Mouse (Mus musculus) brown adipose tissue, adult 24 weeks (tissue): ENCODE data around the gene Scnn1b. TPM values are rescaled to one million over a fixed set of nuclear protein-coding genes. Genes with fewer than 3 reads are reported as not detected.

Experiments used
- polyA plus RNA-seq: library from polyadenylated mRNA; stranded (reverse); fragments of >200 nt; gene quantifications from 2 replicates; pipeline ENCODE4 v1.2.4, GENCODE M21; 2012; ENCODE audit not compliant: missing spikeins, insufficient read depth, insufficient read length

Gene Scnn1b
- polyA plus RNA-seq, 1 experiment, result not detected

Other genes with a start within 250 kb of the Scnn1b start
- gene Usp31, start 157.8 kb upstream of the Scnn1b start, polyA plus RNA-seq, result 3.4 and 3.5 TPM in 2 replicates
- gene Scnn1g, start 130.6 kb upstream of the Scnn1b start, polyA plus RNA-seq, result not detected in 2 replicates
- 16.1 and 16.3 TPM in 2 replicates for gene Cog7, start 116.7 kb downstream of the Scnn1b start, polyA plus RNA-seq
- 29.1 and 44.8 TPM in 2 replicates for gene Gga2, start 156.2 kb downstream of the Scnn1b start, polyA plus RNA-seq
- 9.3 and 15.5 TPM in 2 replicates for gene Ubfd1, start 202.1 kb downstream of the Scnn1b start, polyA plus RNA-seq
- 4.8 and 7.9 TPM in 2 replicates for gene Ears2, start 202.2 kb downstream of the Scnn1b start, polyA plus RNA-seq
- 1,818 and 1,889 TPM in 2 replicates for gene Ndufab1, start 236.8 kb downstream of the Scnn1b start, polyA plus RNA-seq